Mouse (Mus musculus): ENCODE results near the gene Pkd2. TPM values are rescaled to one million over a fixed set of nuclear protein-coding genes. Genes with fewer than 3 reads are reported as not detected.

Gene Pkd2
- polyA plus RNA-seq (2015; fragmentation: Nextera tagmentation; extraction: Ambion mirVana), result 9.2 and 10.3 TPM in 2 replicates

DNA sequence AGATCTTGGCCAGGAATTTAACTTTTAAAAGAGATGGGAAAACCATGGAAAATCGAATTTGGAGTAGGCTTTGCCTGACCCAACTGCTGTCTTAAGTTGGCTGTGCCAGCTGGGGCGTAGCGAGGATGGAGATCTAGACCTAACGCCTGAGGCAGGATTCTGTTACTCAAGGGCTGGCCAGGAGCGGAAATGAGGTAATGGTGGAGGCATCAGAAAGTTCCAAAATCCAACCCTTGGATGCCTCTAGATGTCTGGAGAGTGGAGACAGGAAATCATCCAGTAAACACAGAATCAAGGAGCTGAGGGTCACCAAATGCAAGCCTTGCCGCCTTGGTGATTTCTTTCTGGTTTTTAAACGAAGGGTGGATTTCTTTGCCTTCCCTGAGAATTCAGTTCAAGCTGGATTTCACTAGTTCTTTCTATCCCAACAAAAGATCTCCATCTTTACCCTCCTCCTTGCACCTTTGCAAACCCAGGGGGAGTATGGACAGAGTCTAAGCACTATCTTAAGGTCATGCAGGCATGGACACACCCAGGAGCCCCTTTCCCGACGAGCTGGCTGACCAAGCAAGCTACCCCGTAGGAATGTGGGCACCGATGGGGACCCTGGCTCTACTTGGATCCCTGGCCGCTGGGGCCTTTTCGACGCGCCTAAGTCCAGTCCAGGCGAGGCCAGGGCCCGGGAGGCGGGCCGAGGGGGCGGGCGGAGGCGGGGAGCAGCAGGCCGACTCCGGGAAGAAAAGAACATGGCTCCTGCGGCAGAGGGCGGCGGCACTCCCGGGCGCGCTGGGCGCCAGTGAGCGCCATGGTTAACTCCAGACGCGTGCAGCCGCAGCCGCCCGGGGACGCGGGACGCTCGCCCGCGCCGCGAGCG, at the start of gene Pkd2:
Gene Pkd2 (plus strand): TSS at position 619 of the 874 bp plus-strand sequence.

DNA sequence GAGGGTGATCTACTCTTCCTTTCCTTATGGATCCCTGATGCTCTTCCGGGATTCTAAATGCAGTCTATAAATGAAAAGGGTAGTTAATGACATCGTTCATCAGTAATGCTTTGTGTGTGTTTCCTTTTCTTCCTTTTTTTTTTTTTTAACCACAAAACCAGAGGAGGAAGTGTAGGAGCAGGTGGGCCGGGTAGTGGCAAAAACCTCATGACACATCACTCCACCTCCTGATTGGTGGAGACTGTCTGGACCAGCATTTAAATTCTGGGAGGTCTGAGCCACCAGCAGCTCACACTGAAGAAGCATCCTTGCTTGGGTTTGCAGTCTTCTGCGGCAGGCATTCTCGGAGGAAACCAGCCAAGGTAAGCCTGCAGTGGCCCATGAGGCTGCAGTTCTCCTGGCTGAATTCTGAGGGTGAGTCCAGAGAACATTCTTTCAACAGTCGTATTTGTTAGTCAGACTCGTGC, 24.4 kb upstream of the Pkd2 start, which contains the start of gene Spp1:
Gene Spp1 (plus strand): TSS at position 284 of the 467 bp plus-strand sequence.

DNA sequence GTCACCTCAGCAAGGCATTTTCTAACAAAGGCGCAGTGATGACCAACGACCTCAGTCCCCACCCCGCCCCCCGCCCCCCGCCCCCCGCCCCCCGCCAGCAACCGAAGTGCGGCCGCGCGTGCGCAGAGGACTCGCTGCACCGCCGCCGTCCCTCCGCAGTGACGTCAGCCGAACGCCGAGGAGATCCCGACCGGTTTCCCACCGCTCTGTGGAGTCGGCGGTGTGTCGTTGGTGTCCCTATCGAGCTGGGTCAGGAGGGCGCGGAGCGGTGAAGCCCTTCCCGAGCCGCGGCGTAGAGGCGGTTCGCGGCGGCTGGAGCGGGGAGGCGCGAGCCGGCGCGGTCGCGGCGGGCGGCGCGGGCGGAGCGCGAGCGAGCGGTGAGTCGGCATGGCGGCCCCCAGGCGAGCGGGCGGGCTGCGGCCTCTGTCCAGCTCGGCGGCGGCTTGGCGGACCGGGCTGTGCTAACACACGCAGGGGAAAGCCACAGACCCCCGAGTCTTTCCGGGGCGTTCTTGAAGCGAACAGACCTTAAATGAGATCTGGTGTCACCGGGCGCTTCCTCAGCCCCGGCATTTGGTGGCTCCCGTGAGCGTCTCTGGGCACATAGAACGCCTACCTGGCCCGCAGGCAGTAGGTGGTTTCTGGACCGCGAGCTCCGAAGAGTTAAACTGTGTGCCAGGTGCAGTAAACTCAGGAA, 49.1 kb downstream of the Pkd2 start, which contains the start of gene BC005561:
Gene BC005561 (plus strand): TSS at position 158 of the 697 bp plus-strand sequence.

Other genes starting within 250 kb of the Pkd2 start
- 0.44 and 0.48 TPM in 2 replicates for gene Ibsp, start 160.3 kb upstream of the Pkd2 start, polyA plus RNA-seq (2015; fragmentation: Nextera tagmentation; extraction: Ambion mirVana)
- gene Mepe, start 134.1 kb upstream of the Pkd2 start, polyA plus RNA-seq (2015; fragmentation: Nextera tagmentation; extraction: Ambion mirVana), result not detected in 2 replicates
- gene Spp1, start 24.3 kb upstream of the Pkd2 start, polyA plus RNA-seq (2015; fragmentation: Nextera tagmentation; extraction: Ambion mirVana), result 4.5 and 33.6 TPM in 2 replicates
- gene BC005561, start 48.9 kb downstream of the Pkd2 start, polyA plus RNA-seq (2015; fragmentation: Nextera tagmentation; extraction: Ambion mirVana), result 4.3 and 5.3 TPM in 2 replicates

Measured in urinary bladder, postnatal 0 days (tissue).